Mouse (Mus musculus) lung, embryonic 16.5 days (tissue): ENCODE data around the gene Gm26566. TPM values are rescaled to one million over a fixed set of nuclear protein-coding genes. Genes with fewer than 3 reads are reported as not detected.
"Not testable (repeated sequence)": the region's sequence is repeated elsewhere in the genome, so short reads cannot be mapped to it uniquely, and the experiment has no call there.

Experiments
- ATAC-seq: fragments of 200-750 bp; cut with Nextera tagmentation; 2 replicates; pipeline ENCODE4 v1.8.0; 2017; ENCODE audit warnings: low read depth, mild to moderate bottlenecking, moderate library complexity
- H3K27ac ChIP-seq: fragments of 300-500 bp; sonication (generic); 2 replicates; pipeline ENCODE4 v1.5.1; 2014; ENCODE audit warnings: mild to moderate bottlenecking, control low read depth, low read length
- H3K27me3 ChIP-seq: fragments of 300-500 bp; sonication (generic); 2 replicates; pipeline ENCODE4 v1.6.1; 2014; ENCODE audit warnings: low read depth, low read length, mixed read lengths; ENCODE audit not compliant: control insufficient read depth, insufficient read depth
- H3K36me3 ChIP-seq: fragments of 300-500 bp; sonication (generic); 2 replicates; pipeline ENCODE4 v1.6.1; 2014; ENCODE audit warnings: low read length; ENCODE audit not compliant: control insufficient read depth, insufficient read depth
- H3K4me1 ChIP-seq: fragments of 300-500 bp; sonication (generic); replicated peaks from 2 replicates; pipeline ENCODE4 v1.6.1; 2014; ENCODE audit warnings: low read length, mixed read lengths; ENCODE audit not compliant: control insufficient read depth, insufficient read depth
- H3K4me2 ChIP-seq: fragments of 300-500 bp; sonication (generic); 2 replicates; pipeline ENCODE4 v1.6.1; 2014; ENCODE audit warnings: low read depth, low read length, control low read depth
- H3K4me3 ChIP-seq: fragments of 300-500 bp; sonication (generic); 2 replicates; pipeline ENCODE4 v1.5.1; 2014; ENCODE audit warnings: mild to moderate bottlenecking, low read length, control low read depth
- H3K9ac ChIP-seq: fragments of 300-500 bp; sonication (generic); 2 replicates; pipeline ENCODE4 v1.6.1; 2014; ENCODE audit warnings: low read length, control low read depth
- H3K9me3 ChIP-seq: fragments of 300-500 bp; sonication (generic); 2 replicates; pipeline ENCODE4 v1.6.1; 2016; ENCODE audit warnings: low read length; ENCODE audit not compliant: control insufficient read depth
- WGBS: fragments of 180-500 bp; shearing (Covaris S2); extraction: QIAGEN DNeasy Blood & Tissue Kit; methylation state at CpG from one replicate; pipeline ENCODE4 v1.1.7; 2014; 5-methylcytosine and 5-hydroxymethylcytosine counted together
- polyA plus RNA-seq: library from polyadenylated mRNA; unstranded; fragments of >200 nt; fragmentation: Nextera tagmentation; extraction: Ambion mirVana; gene quantifications from 2 replicates; pipeline ENCODE4 v1.2.1, GENCODE M21; 2015

The Gm26566 gene
- polyA plus RNA-seq, 1 experiment from 2014 or later: 1.2 TPM

DNA sequence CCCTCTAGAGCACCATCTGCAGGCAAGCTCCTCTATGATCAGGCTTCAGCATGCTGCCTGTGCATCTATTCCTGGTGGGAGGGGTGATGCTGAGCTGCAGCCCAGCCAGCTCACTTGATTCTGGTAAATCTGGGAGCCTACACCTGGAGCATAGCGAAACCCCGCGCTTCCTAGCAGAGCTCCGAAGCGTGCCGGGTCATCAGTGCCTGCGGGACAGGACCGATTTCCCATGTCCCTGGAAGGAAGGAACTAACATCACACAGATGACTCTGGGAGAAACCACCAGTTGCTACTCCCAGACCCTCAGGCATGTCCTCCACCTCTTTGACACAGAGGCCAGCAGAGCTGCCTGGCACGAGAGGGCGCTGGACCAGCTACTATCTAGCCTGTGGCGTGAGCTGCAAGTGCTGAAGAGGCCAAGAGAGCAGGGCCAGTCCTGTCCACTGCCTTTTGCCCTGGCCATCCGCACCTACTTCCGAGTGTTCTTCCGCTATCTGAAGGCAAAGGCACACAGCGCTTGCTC is 33.3 kb downstream of the Gm26566 start, which contains the start of gene Gm13271:
Gm13271 (plus strand) TSS at position 51 of the 523 bp plus-strand sequence.
- not testable (repeated sequence) for H3K4me2 ChIP-seq, H3K4me1 ChIP-seq, ATAC-seq, H3K27ac ChIP-seq, H3K9ac ChIP-seq, H3K27me3 ChIP-seq, H3K36me3 ChIP-seq, H3K4me3 ChIP-seq, H3K9me3 ChIP-seq
- WGBS: 77% methylated on average over 15 of the region's 15 CpGs

DNA sequence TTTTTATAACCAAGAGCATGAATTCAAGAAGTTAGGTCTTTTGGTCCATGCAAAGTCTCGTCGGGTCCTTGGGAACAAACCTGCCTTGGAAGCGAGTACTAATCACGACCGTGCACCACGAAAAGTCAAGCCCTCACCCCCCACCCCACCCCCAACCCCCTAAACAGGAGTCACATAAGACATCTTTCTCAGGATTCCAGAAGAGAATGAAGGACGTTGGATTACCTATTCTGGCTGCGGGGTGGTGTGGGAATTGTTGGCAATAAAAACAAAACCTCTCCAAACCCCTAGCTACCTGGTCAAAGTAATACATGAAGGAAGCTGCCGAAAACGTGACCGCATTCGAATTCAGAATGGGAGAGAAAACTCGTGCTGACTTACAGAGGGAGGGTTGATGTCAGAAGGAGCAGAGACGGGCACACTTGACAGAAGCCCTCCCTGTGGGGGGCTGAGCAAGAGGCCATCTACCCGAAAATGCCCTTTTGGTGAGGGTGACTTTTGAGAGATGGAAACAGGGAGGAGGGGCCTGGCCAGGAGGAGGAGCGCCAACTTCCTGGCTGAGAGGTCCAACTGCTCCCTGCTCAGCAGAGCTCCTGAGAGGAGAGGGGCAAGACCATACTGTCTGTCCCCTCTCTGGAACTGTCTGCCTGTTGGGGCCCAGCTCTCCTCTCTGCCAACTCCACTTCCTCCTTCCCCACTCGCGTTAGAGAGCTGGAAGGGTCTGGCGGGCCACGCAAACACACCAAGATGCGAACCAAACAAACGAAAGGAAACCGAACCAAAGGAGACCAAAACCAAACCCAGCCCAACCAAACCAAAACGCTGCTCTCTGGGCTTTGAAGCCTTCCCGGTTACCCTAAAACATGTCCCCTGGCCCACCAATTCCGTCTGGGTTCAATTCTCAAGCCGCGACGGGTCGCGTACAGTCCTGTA is 35.2 kb downstream of the Gm26566 start:
- 9% methylated on average over 28 of the region's 31 CpGs for WGBS
- Histone ChIP-seq H3K4me2 (peak overlapping the region; percentile 73), H3K27ac (peak overlapping the region; percentile 97), H3K4me3 (peak overlapping the region; percentile 60), H3K9ac (peak overlapping the region; percentile 76)
- H3K27me3 ChIP-seq, ATAC-seq, H3K36me3 ChIP-seq, H3K4me1 ChIP-seq, H3K9me3 ChIP-seq: not testable (repeated sequence)

DNA sequence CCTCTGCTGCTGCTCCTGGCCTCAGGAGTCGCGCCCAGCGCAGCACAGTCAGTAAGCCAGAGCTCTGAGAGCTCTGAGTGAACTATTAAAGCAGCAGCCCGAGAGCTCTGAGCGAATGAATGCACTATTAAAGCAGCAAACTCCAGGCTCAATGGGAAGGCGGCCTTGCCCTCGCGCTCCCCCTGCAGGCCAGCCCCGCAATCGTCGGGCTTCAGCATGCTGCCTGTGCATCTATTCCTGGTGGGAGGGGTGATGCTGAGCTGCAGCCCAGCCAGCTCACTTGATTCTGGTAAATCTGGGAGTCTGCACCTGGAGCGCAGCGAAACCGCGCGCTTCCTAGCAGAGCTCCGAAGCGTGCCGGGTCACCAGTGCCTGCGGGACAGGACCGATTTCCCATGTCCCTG is 36.0 kb downstream of the Gm26566 start:
- not testable (repeated sequence) for H3K27me3 ChIP-seq, H3K9me3 ChIP-seq, H3K36me3 ChIP-seq, H3K4me1 ChIP-seq
- Histone ChIP-seq H3K9ac (peak overlapping the region; percentile 76), H3K4me2 (peak overlapping the region; percentile 73), H3K4me3 (peak overlapping the region; percentile 60), H3K27ac (peak overlapping the region; percentile 97)
- ATAC-seq: peak; percentile 100
- under 1% methylated on average over 11 of the region's 21 CpGs for WGBS

DNA sequence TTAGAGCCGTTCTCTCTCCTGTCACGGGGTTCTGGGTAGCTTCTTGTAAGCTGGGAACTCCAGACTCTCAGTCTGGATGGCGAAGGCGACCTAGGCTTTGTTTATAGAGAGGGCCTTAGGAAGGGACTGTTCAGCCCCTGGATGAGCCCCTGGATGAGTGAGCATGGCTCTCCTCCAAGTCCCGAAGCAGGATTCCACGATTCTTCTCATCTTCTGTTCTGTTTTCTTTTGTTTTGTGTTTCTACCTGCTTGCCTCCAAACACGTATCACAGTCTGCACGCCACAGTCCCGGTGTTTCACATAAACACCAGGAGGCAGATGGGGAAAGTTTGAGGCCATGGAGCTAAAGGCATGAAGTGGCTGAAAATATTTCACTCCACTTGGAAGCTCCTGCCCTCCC is 37.1 kb downstream of the Gm26566 start:
- WGBS: 84% methylated on average over 7 of the region's 9 CpGs
- not testable (repeated sequence) for H3K9ac ChIP-seq, ATAC-seq

DNA sequence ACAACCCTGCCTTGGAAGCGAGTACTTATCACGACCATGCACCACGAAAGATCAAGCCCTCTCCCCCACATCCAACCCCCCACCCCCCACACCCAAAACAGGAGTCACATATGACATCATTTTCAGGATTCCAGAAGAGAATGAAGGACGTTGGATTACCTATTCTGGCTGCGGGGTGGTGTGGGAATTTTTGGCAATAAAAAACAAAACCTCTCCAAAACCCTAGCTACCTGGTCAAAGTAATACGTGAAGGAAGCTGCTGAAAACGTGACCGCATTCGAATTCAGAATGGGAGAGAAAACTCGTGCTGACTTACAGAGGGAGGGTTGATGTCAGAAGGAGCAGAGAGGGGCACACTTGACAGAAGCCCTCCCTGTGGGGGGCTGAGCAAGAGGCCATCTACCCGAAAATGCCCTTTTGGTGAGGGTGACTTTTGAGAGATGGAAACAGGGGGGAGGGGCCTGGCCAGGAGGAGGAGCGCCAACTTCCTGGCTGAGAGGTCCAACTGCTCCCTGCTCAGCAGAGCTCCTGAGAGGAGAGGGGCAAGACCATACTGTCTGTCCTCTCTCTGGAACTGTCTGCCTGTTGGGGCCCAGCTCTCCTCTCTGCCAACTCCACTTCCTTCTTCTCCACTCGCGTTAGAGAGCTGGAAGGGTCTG is 38.1 kb downstream of the Gm26566 start, which contains the start of gene Gm13283:
Gm13283 (plus strand) TSS at position 510 of the 659 bp plus-strand sequence.
- H3K9ac ChIP-seq: 0 out of 2 replicates have a peak within 1 kb of the TSS, but pooled peaks have one; percentile 32
- not testable (repeated sequence) for H3K27ac ChIP-seq, ATAC-seq, H3K27me3 ChIP-seq, H3K9me3 ChIP-seq, H3K36me3 ChIP-seq, H3K4me1 ChIP-seq
- 20% methylated on average over 8 of the region's 14 CpGs for WGBS
- peak within 1 kb of the TSS; percentile 29 for H3K4me3 ChIP-seq
- H3K4me2 ChIP-seq: peak within 1 kb of the TSS; percentile 40

More for the DNA sequence above, 37.1 kb downstream of the Gm26566 start:
- H3K27me3 ChIP-seq, H3K36me3 ChIP-seq, H3K27ac ChIP-seq, H3K4me3 ChIP-seq, H3K4me1 ChIP-seq, H3K9me3 ChIP-seq, H3K4me2 ChIP-seq: not testable (repeated sequence)

DNA sequence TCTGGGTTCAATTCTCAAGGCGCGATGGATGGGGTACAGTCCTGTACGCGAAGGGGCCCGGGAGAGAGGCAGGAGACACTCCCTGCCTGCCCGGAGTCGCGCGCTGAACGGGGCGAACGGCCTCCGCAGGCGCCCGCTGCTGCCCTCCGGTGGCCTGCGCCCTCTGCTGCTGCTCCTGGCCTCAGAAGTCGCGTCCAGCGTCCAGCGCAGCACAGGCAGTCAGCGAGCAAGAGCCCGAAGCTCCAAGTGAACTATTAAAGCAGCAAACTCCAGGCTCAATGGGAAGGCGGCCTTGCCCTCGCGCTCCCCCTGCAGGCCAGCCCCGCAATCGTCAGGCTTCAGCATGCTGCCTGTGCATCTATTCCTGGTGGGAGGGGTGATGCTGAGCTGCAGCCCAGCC is 38.8 kb downstream of the Gm26566 start:
- not testable (repeated sequence) for H3K4me1 ChIP-seq, H3K36me3 ChIP-seq, ATAC-seq, H3K27me3 ChIP-seq, H3K9me3 ChIP-seq, H3K27ac ChIP-seq
- H3K4me3 ChIP-seq: peak overlapping the region; percentile 29
- peak overlapping the region; percentile 40 for H3K4me2 ChIP-seq
- under 1% methylated on average over 20 of the region's 28 CpGs for WGBS
- 0 out of 2 replicates have a peak overlapping the region, but pooled peaks have one; percentile 32 for H3K9ac ChIP-seq

DNA sequence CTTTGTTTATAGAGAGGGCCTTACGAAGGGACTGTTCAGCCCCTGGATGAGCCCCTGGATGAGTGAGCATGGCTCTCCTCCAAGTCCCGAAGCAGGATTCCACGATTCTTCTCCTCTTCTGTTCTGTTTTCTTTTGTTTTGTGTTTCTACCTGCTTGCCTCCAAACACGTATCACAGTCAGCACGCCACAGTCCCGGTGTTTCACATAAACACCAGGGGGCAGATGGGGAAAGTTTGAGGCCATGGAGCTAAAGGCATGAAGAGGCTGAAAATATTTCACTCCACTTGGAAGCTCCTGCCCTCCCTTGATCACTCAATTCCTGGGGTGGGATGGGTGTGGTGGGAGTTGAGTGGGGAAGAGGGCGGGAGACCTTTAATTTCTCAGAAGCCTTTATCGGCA is 40.2 kb downstream of the Gm26566 start:
- H3K4me3 ChIP-seq, H3K4me1 ChIP-seq, H3K27ac ChIP-seq, H3K9ac ChIP-seq, H3K4me2 ChIP-seq, H3K9me3 ChIP-seq, H3K36me3 ChIP-seq, H3K27me3 ChIP-seq, ATAC-seq: not testable (repeated sequence)
- WGBS: 67% methylated on average over 6 of the region's 8 CpGs

DNA sequence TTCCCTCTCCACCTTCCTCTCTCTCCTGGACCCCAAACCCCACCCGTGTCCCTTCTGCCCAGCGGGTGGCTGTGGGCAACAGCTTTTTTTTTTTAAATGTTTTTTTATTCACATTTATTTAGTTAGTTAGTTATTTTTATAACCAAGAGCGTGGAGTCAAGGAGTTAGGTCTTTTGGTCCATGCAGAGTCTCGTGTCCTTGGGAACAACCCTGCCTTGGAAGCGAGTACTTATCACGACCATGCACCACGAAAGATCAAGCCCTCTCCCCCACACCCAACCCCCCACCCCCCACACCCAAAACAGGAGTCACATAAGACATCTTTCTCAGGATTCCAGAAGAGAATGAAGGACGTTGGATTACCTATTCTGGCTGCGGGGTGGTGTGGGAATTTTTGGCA is 40.7 kb downstream of the Gm26566 start:
- not testable (repeated sequence) for H3K9me3 ChIP-seq

More for the DNA sequence above, 40.7 kb downstream of the Gm26566 start:
- H3K4me1 ChIP-seq, H3K27ac ChIP-seq, H3K36me3 ChIP-seq, ATAC-seq, H3K4me3 ChIP-seq, H3K4me2 ChIP-seq, H3K9ac ChIP-seq, H3K27me3 ChIP-seq: not testable (repeated sequence)
- WGBS: 48% methylated on average over 8 of the region's 9 CpGs
